Mouse (Mus musculus) heart, adult 2 months (tissue): ENCODE measurements around the gene Car12. TPM values are rescaled to one million over a fixed set of nuclear protein-coding genes. Genes with fewer than 3 reads are reported as not detected.
A peak's percentile ranks its signal among the peaks of the same experiment; 100 is the strongest.

Experiments
- DNase-seq, 2 experiments: peaks; one replicate each; pipeline ENCODE4 v3.0.0; 2021
- H3K27ac ChIP-seq: fragments of 200-600 bp; 2 replicates; pipeline ENCODE4 v1.8.1; 2022
- H3K27me3 ChIP-seq: fragments of 200-500 bp; 2 replicates; pipeline ENCODE4 v1.6.1; 2012; ENCODE audit warnings: mild to moderate bottlenecking, low read length, inconsistent platforms, mixed read lengths; ENCODE audit not compliant: control insufficient read depth, insufficient read depth
- H3K36me3 ChIP-seq: fragments of 200-500 bp; 2 replicates; pipeline ENCODE4 v1.6.1; 2012; ENCODE audit warnings: low read length, inconsistent platforms; ENCODE audit not compliant: control insufficient read depth, insufficient read depth
- H3K4me1 ChIP-seq: fragments of 200-500 bp; 2 replicates; pipeline ENCODE4 v1.6.1; 2011; ENCODE audit warnings: low read length; ENCODE audit not compliant: control insufficient read depth, insufficient read depth
- H3K4me3 ChIP-seq: fragments of 200-600 bp; 2 replicates; pipeline ENCODE4 v1.8.1; 2022
- H3K79me2 ChIP-seq: fragments of 200-500 bp; replicated peaks from 2 replicates; pipeline ENCODE4 v1.6.1; 2012; ENCODE audit warnings: mild to moderate bottlenecking, inconsistent platforms, low read length, moderate library complexity, mixed read lengths; ENCODE audit not compliant: control insufficient read depth, insufficient read depth
- H3K9ac ChIP-seq: fragments of 200-500 bp; 2 replicates; pipeline ENCODE4 v1.6.1; 2012; ENCODE audit warnings: low read depth, mild to moderate bottlenecking, control low read depth, inconsistent platforms, low read length, mixed read lengths
- CTCF ChIP-seq: fragments of 200-600 bp; IDR thresholded peaks from 2 replicates; pipeline ENCODE4 v1.8.1; 2022; ENCODE audit warnings: antibody characterized with exemption, mild to moderate bottlenecking, moderate library complexity
- EP300 ChIP-seq: fragments of 200-500 bp; IDR thresholded peaks from 2 replicates; pipeline ENCODE4 v1.6.1; 2011; ENCODE audit warnings: low read depth, low read length, control low read depth; ENCODE audit not compliant: insufficient read depth
- POLR2A ChIP-seq: fragments of 200-500 bp; IDR thresholded peaks from 2 replicates; pipeline ENCODE4 v1.6.1; 2011; ENCODE audit warnings: mild to moderate bottlenecking, low read depth, low read length, control low read depth; ENCODE audit not compliant: insufficient read depth
- WGBS: fragments of 180-500 bp; shearing (Covaris S2); methylation state at CpG from one replicate; pipeline ENCODE4 v1.1.7; 2018; 5-methylcytosine and 5-hydroxymethylcytosine counted together
- intact Hi-C: fragments of 180-260 bp; cut with DNase I; formaldehyde crosslinking; loops from one replicate; pipeline ENCODE4 v1.15.1; 2025
- polyA plus RNA-seq: library from polyadenylated mRNA; depleted of rRNA; stranded (reverse); fragments of >200 nt; gene quantifications from 2 replicates; pipeline ENCODE4 v1.2.3, GENCODE M21; 2012
- total RNA-seq, 2 experiments: library from RNA; stranded (reverse); gene quantifications; 2 replicates each; pipeline ENCODE4 v1.2.3; 2021

The Car12 gene
- total and polyA plus RNA-seq, 3 experiments: not detected

DNA sequence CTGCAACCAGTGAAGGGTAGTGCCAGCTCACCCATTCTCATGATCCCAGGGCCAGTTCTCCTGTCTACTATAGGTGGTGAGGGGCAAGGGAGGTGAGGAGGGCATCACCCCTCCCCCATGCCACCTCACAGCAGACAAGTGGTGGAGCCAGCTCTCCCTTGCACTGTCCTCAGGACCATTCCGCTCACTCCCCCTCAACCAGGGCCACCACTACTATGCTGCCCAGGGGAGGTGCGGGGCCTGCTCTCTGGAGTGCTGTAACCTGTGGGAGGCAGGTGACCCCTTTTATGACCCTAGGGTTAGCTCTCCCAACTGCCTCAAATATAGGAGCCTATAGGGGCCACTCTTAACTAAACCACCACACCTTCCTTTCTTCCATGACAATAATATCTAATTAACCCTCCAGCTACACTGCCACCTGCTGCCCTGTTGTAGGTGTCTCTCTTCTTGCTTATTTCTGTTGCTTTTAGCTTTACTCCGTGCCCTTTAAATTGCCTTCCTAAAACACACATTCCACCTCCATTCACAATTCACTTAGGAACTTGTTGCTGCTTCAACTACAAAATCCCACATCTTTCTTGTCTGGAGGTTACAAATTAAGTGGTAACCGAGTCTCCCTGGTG is 21.7 kb upstream of the Car12 start:
- H3K27ac ChIP-seq: no peak overlapping the region
- no peak overlapping the region for H3K9ac ChIP-seq
- DNase-seq: no peak
- 82% methylated on average over 4 of the region's 4 CpGs for WGBS
- H3K4me3 ChIP-seq: no peak overlapping the region
- H3K79me2 ChIP-seq: no peaks in the 10 kb centered on the region
- no peaks in the 10 kb centered on the region for H3K27me3 ChIP-seq
- intact Hi-C loops: no loop called here
- TF ChIP-seq EP300: no peak
- TF ChIP-seq CTCF: peak; percentile 50
- TF ChIP-seq POLR2A: no peak
- H3K36me3 ChIP-seq: no peaks in the 10 kb centered on the region
- H3K4me1 ChIP-seq: no peaks in the 10 kb centered on the region

DNA sequence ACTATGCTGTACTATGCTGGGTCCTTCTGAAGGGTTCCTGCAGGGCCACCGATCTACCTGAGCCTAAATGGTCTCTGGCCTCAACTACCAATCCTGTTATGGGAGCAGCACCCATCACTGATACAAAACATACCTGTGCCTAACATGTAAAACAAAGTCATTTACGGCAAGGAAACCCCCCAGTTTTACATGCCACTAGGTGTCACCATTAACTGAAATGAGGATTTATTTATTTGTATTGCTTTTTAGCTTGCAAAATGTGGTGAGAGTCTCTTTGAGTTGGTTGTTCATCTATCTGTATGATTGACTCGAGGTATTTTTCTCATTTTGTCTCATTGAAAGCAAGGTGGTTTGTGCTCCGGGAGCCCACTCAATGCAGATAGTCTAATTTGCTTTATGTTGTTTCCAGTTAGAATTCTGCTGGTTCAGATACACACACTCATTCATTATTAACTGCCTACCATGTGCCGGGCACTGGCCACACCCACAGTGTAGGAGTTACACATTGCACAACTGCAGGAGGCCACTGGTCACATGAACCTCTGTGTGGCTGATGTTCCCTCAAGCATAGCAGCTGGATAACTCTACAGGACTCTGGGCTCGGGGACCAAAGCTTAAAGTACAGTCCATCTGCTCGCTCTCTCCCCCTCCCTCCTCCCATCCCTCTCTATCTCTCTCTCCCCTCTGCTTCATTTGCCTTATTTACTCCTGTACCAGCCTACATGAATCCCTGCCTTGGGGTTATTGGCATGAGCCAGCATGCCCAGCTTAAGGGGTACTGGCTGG is 15.9 kb upstream of the Car12 start:
- Histone ChIP-seq H3K9ac (no peak overlapping the region), H3K27me3 (no peaks in the 10 kb centered on the region), H3K79me2 (no peaks in the 10 kb centered on the region), H3K4me3 (no peak overlapping the region), H3K36me3 (no peaks in the 10 kb centered on the region), H3K27ac (no peak overlapping the region), H3K4me1 (no peaks in the 10 kb centered on the region)
- DNase-seq: no peak
- intact Hi-C loops: no loop called here
- 78% methylated on average over 7 of the region's 7 CpGs for WGBS
- TF ChIP-seq CTCF (peak; percentile 13; the same call in 1 of the 2 replicates), POLR2A (no peak), EP300 (no peak)

- H3K27ac ChIP-seq: no peak overlapping the region
- intact Hi-C loops: no loop called here
- WGBS: 91% methylated on average over 4 of the region's 4 CpGs
- TF ChIP-seq CTCF: no peak
- TF ChIP-seq EP300: no peak
- no peak for TF ChIP-seq POLR2A
- DNase-seq: no peak
- H3K27me3 ChIP-seq: no peaks in the 10 kb centered on the region
- no peaks in the 10 kb centered on the region for H3K36me3 ChIP-seq
- no peaks in the 10 kb centered on the region for H3K4me1 ChIP-seq
- H3K9ac ChIP-seq: no peak overlapping the region
- H3K79me2 ChIP-seq: no peaks in the 10 kb centered on the region
- H3K4me3 ChIP-seq: no peak overlapping the region
Observed at GRCm38 (mm10) chr9:66699748-66700147, 13.7 kb upstream of the Car12 start.

GRCm38 (mm10) chr9:66703002-66703401 is 10.5 kb upstream of the Car12 start:
- H3K9ac ChIP-seq: no peak overlapping the region
- no peaks in the 10 kb centered on the region for H3K27me3 ChIP-seq
- H3K27ac ChIP-seq: no peak overlapping the region
- H3K36me3 ChIP-seq: no peaks in the 10 kb centered on the region
- no peaks in the 10 kb centered on the region for H3K79me2 ChIP-seq
- TF ChIP-seq EP300: no peak
- no peak for TF ChIP-seq POLR2A
- TF ChIP-seq CTCF: no peak
- H3K4me1 ChIP-seq: no peaks in the 10 kb centered on the region; the same call in 1 of the 2 replicates
- DNase-seq: no peak
- WGBS: 85% methylated on average over 4 of the region's 4 CpGs
- H3K4me3 ChIP-seq: no peak overlapping the region
- intact Hi-C loops: no loop called here

DNA sequence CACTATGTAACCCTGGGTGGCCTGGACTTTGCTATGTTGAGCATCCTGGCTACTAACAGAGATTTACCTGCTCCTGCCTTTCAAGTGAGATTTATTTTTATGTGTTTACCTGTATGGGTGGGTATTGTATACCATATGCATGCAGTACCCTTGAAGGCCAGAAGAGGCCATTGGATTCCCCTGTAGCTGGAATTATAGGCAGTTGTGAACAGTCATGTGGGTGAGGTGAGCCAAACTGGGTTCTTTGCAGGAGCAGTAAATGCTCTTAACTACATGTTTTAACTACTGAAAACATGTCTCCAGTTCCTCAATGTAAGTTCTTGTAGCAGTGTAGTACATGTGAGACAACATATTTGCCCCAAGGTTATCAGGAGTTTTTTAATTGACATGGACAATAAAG is 8.1 kb upstream of the Car12 start:
- no peaks in the 10 kb centered on the region; the same call in 1 of the 2 replicates for H3K4me1 ChIP-seq
- intact Hi-C loops: loop anchor here (1.0 to 5.0 kb wide), 2 partner anchors 59 to 122 kb away; no protein-coding TSS in a partner anchor
- no peak overlapping the region for H3K4me3 ChIP-seq
- no peak for TF ChIP-seq EP300
- TF ChIP-seq CTCF: no peak
- no peak for TF ChIP-seq POLR2A
- DNase-seq: no peak
- H3K9ac ChIP-seq: no peak overlapping the region
- H3K79me2 ChIP-seq: no peaks in the 10 kb centered on the region
- H3K27me3 ChIP-seq: no peaks in the 10 kb centered on the region
- H3K27ac ChIP-seq: no peak overlapping the region
- no peaks in the 10 kb centered on the region for H3K36me3 ChIP-seq

GRCm38 (mm10) chr9:66705766-66706165 is 7.7 kb upstream of the Car12 start:
- intact Hi-C loops: loop anchor here (1.0 to 5.0 kb wide), 2 partner anchors 59 to 122 kb away; no protein-coding TSS in a partner anchor
- 44% methylated on average over 2 of the region's 2 CpGs for WGBS
- H3K9ac ChIP-seq: no peak overlapping the region
- no peaks in the 10 kb centered on the region for H3K36me3 ChIP-seq
- H3K79me2 ChIP-seq: no peaks in the 10 kb centered on the region
- peak; percentile 89 for TF ChIP-seq CTCF
- no peak for TF ChIP-seq POLR2A
- no peak for TF ChIP-seq EP300
- peak; percentile 71 to 82 for DNase-seq
- no peak overlapping the region for H3K4me3 ChIP-seq
- no peaks in the 10 kb centered on the region; the same call in 1 of the 2 replicates for H3K4me1 ChIP-seq
- no peak overlapping the region for H3K27ac ChIP-seq
- H3K27me3 ChIP-seq: no peaks in the 10 kb centered on the region
